Mouse (Mus musculus) midbrain, embryonic 14.5 days (tissue): ENCODE results near the gene Unc5cl. TPM values are rescaled to one million over a fixed set of nuclear protein-coding genes. Genes with fewer than 3 reads are reported as not detected.

Source experiments
- ATAC-seq: fragments of 200-750 bp; cut with Nextera tagmentation; 2 replicates; pipeline ENCODE4 v1.8.0; 2017; ENCODE audit warnings: moderate number of reproducible peaks, moderate library complexity; ENCODE audit not compliant: low FRiP score, low TSS enrichment
- DNase-seq: peaks from one replicate; pipeline ENCODE4 v3.0.0-alpha.2; 2015
- H3K27ac ChIP-seq: fragments of 300-500 bp; sonication (generic); replicated peaks from 2 replicates; pipeline ENCODE4 v1.5.1; 2014; ENCODE audit warnings: mild to moderate bottlenecking, low read depth, low read length, moderate library complexity
- H3K27me3 ChIP-seq: fragments of 300-500 bp; sonication (generic); 2 replicates; pipeline ENCODE4 v1.6.1; 2014; ENCODE audit warnings: low read length, control low read depth, mixed read lengths; ENCODE audit not compliant: control insufficient read depth, insufficient read depth
- H3K36me3 ChIP-seq: fragments of 300-500 bp; sonication (generic); 2 replicates; pipeline ENCODE4 v1.6.1; 2014; ENCODE audit warnings: low read length, control low read depth; ENCODE audit not compliant: control insufficient read depth, insufficient read depth
- H3K4me1 ChIP-seq: fragments of 300-500 bp; sonication (generic); 2 replicates; pipeline ENCODE4 v1.6.1; 2014; ENCODE audit warnings: mild to moderate bottlenecking, antibody characterized with exemption, low read length, control low read depth; ENCODE audit not compliant: control insufficient read depth, insufficient read depth
- H3K4me2 ChIP-seq: fragments of 300-500 bp; sonication (generic); 2 replicates; pipeline ENCODE4 v1.6.1; 2014; ENCODE audit warnings: mild to moderate bottlenecking, low read length, moderate library complexity
- H3K4me3 ChIP-seq: fragments of 300-500 bp; sonication (generic); replicated peaks from 2 replicates; pipeline ENCODE4 v1.5.1; 2014; ENCODE audit warnings: low read depth, low read length
- H3K9ac ChIP-seq: fragments of 300-500 bp; sonication (generic); replicated peaks from 2 replicates; pipeline ENCODE4 v1.6.1; 2014; ENCODE audit warnings: mild to moderate bottlenecking, low read length, moderate library complexity
- H3K9me3 ChIP-seq: fragments of 300-500 bp; sonication (generic); 2 replicates; pipeline ENCODE4 v1.6.1; 2016; ENCODE audit warnings: low read length, control low read depth, mixed read lengths; ENCODE audit not compliant: control insufficient read depth
- WGBS: fragments of 180-500 bp; shearing (Covaris S2); extraction: QIAGEN DNeasy Blood & Tissue Kit; methylation state at CpG from one replicate; pipeline ENCODE4 v1.1.7; 2014; 5-methylcytosine and 5-hydroxymethylcytosine counted together
- polyA plus RNA-seq: library from polyadenylated mRNA; unstranded; fragments of >200 nt; fragmentation: Nextera tagmentation; extraction: Ambion mirVana; gene quantifications from 2 replicates; pipeline ENCODE4 v1.2.1, GENCODE M21; 2014

The Unc5cl gene
- polyA plus RNA-seq, 1 experiment from 2014 or later: 0.53 TPM

DNA sequence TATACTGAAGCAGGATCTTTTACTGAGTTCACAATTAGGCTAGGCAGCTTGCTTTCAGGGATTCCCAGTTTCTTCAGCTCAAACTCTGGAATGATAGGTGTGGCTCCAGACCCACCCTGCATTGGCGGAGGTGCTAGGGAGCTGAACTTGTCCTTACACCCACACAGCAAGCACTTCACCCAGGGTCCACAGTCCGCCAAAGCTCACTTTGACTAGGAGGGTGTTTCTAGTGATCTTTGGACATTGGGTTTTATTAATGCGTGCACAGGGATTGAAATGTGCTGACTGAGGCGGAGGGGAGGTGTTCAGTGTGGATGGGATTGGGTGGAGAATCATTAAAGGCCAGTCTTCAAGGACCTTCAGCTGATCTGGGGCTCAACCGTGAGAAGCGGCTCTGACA lies 93.0 kb downstream of the Unc5cl start:
- H3K4me2 ChIP-seq: no peak overlapping the region
- no peaks in the 10 kb centered on the region for H3K27me3 ChIP-seq
- DNase-seq (no peak), ATAC-seq (no peak)
- H3K9me3 ChIP-seq: no peaks in the 10 kb centered on the region
- no peak overlapping the region for H3K4me3 ChIP-seq
- no peaks in the 10 kb centered on the region for H3K4me1 ChIP-seq
- H3K36me3 ChIP-seq: no peaks in the 10 kb centered on the region
- WGBS: 86% methylated on average over 6 of the region's 6 CpGs
- H3K9ac ChIP-seq: no peak overlapping the region
- no peak overlapping the region for H3K27ac ChIP-seq

DNA sequence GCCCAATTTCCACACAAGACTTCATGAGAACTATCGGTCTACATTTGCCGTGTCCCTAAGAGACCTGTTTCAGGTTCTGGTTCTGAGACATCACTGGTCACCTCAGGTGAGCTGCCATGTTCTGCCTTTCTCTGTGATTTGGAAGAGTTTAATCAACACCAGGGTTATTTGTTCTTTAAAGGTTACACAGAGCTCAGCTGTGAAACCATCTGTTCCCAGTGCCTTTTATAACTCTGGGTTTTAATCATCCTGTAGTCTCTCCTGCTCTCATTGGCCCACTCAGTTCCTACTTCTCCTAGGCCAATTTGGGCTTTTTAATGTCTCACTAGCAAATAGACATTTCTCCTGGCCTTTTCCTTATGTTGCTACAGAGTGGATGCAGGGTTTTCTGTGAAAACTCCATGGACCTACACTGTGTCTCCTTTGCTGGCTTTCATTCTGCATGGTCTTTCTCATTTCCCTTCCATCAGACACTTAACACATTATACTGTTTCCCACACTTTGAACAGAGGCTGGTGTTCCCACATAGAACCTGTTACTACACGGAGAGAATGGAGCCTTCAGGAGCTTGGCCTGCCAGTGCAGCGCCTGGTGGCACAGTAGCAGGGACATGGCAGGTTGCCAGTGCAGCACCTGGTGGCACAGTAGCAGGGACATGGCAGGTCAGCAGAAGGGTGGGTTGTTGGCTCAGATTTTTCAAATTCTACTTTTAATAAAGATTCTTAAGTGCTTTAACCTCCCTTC lies 97.3 kb downstream of the Unc5cl start:
- Histone ChIP-seq H3K4me1 (0 out of 2 replicates have a peak, but pooled peaks cover 3% of the 10 kb centered on the region), H3K4me3 (no peak overlapping the region), H3K36me3 (no peaks in the 10 kb centered on the region), H3K27me3 (no peaks in the 10 kb centered on the region), H3K9me3 (no peaks in the 10 kb centered on the region), H3K27ac (no peak overlapping the region), H3K9ac (no peak overlapping the region), H3K4me2 (no peak overlapping the region)
- no peak for DNase-seq
- no peak for ATAC-seq
- 90% methylated on average over 4 of the region's 4 CpGs for WGBS

DNA sequence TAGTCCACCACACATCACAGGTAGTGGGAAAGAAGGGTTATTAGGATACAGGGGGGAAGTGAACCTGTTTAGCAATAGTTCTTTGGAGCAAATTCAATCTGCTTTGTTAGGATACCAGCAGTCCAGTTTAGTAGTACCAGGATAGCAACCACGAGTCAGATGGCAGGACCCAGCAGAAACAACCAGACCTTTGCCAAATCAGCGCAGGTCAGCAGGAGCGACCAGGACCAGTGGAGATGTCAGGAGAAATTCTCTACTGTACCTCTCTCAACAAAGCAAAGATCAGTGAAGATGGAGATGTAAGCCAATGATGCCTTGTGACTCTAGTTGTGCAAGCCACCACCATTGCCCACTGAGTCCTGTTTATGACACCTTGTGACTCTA lies 97.8 kb downstream of the Unc5cl start:
- H3K4me3 ChIP-seq: no peak overlapping the region
- H3K4me1 ChIP-seq: 0 out of 2 replicates have a peak, but pooled peaks cover 3% of the 10 kb centered on the region
- H3K27ac ChIP-seq: no peak overlapping the region
- H3K9ac ChIP-seq: no peak overlapping the region
- no peaks in the 10 kb centered on the region for H3K9me3 ChIP-seq
- no peak for DNase-seq
- no peaks in the 10 kb centered on the region for H3K27me3 ChIP-seq
- no peak for ATAC-seq
- no peak overlapping the region for H3K4me2 ChIP-seq
- WGBS: 87% methylated on average over 3 of the region's 3 CpGs
- no peaks in the 10 kb centered on the region for H3K36me3 ChIP-seq

DNA sequence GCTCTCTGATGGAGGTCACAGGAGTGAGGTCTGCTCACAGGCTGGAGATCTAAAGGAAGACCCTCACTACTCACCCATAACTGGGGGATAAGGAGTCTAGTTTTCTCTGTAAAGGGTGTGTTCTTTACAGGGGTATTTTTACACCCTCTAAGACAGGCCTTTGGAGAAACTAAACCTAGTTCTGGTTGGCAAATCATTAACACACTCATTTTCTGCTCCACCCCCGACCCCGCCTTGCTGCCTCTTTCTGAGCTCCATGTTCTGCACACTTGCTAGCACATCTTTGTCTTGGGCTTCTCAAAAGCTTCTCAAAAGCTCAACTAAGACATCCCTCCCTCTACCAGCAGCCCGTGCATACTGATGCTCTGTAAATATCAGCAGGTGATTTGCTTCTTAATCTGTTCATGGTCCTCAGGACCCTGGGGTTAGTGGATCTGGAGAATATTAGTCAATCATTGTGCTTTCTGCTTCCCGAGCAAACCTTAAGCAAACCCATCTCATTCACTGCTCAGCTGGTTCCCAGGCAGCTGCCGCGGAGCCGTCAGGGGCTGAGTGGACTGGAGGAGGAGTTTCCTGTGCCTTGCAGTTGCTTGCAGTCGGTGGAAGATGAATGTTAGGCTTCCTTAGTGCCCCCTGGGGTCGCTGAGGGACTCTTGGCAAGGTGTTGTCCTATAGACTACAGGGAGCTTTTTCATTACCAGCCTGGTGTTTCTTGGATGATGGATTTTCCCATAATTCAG lies 101.7 kb downstream of the Unc5cl start:
- no peak for ATAC-seq
- peak; percentile 16 for DNase-seq

DNA sequence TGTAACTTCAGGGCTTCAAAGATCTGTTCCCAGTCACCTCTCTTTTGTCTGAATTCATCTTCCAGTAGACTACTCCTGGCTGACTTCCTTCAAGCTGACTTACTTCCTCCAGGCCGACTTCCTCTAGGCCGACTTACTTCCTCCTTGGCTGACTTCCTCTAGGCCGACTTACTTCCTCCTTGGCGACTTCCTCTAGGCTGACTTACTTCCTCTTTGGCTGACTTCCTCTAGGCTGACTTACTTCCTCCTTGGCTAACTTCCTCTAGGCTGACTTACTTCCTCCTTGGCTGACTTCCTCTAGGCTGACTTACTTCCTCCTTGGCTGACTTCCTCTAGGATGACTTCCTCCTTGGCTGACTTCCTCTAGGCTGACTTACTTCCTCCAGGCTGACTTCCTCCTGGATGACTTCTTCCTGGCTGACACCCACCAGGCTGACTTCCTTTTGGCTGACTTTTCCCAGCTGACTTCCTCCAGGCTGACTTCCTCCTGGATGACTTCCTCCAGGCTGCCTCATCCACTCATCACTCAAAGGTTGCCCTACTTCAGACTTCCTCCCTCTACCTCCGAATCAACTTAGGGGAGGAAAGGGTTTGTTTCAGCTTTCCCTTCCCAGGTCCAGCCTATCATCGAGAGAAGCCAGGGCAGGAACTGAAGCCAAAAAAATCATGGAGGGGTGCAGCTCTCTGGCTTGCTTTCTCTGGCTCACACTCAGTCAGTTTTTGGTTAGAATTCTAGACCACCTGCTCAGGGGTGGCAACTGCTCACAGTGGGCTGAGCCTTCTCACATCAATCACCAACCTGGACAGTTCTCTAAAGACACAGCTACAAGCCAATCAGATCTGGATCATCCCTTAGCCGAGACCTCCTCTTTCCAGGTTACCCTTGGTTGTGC lies 103.4 kb downstream of the Unc5cl start:
- Histone ChIP-seq H3K27ac (no peak overlapping the region), H3K36me3 (no peaks in the 10 kb centered on the region), H3K9ac (no peak overlapping the region), H3K27me3 (no peaks in the 10 kb centered on the region), H3K4me3 (no peak overlapping the region), H3K4me1 (0 out of 2 replicates have a peak, but pooled peaks cover 3% of the 10 kb centered on the region), H3K4me2 (no peak overlapping the region), H3K9me3 (no peaks in the 10 kb centered on the region)
- 92% methylated on average over 7 of the region's 7 CpGs for WGBS
- ATAC-seq: no peak
- DNase-seq: no peak

More for the DNA sequence above, 101.7 kb downstream of the Unc5cl start:
- no peak overlapping the region for H3K9ac ChIP-seq
- 0 out of 2 replicates have a peak, but pooled peaks cover 3% of the 10 kb centered on the region for H3K4me1 ChIP-seq
- no peak overlapping the region for H3K4me2 ChIP-seq
- H3K4me3 ChIP-seq: no peak overlapping the region
- H3K36me3 ChIP-seq: no peaks in the 10 kb centered on the region
- no peaks in the 10 kb centered on the region for H3K27me3 ChIP-seq
- H3K9me3 ChIP-seq: no peaks in the 10 kb centered on the region
- H3K27ac ChIP-seq: no peak overlapping the region
- WGBS: 32% methylated on average over 9 of the region's 9 CpGs

DNA sequence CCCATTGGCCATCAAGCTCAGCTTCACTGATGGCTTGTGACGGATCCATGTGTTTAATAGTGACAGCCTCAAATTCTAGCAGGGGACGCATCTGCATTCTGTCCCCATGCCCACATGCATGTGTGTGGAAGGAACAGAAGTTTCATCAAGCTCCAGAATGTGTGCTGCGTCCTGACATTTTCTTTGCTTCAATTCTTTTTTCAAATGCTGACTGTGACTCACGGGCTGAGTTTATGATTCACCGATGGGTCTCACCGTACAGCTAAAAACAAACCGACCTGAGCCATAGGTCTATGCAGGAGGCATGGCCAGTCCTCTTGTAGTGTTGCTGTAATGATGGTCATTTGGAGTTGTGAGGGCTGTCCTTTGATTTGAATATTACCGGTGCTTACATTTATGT lies 110.2 kb downstream of the Unc5cl start:
- no peak overlapping the region for H3K4me3 ChIP-seq
- no peak overlapping the region for H3K27ac ChIP-seq
- no peaks in the 10 kb centered on the region for H3K36me3 ChIP-seq
- DNase-seq (no peak), ATAC-seq (no peak)
- 94% methylated on average over 8 of the region's 8 CpGs for WGBS
- no peaks in the 10 kb centered on the region for H3K9me3 ChIP-seq
- no peaks in the 10 kb centered on the region for H3K27me3 ChIP-seq
- no peak overlapping the region for H3K4me2 ChIP-seq
- H3K9ac ChIP-seq: no peak overlapping the region
- no peaks in the 10 kb centered on the region for H3K4me1 ChIP-seq

DNA sequence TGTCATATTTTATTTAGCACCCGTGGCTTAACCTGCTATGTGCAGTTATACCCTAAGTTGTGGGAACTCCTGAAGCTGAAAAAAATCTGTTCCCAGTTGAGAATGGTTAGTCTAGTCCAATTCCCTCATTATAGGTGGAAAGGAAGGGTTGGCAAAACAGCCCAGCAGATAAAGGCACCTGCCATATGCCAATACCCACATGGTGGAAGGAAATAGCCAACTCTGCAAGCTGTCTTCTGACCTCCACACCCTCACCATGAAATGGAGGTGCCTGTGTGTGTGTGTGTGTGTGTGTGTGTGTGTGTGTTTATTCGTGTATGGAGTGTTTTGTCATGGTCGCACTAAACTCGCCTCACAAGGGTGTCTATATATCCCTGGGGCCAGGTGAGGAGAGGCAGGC lies 115.0 kb downstream of the Unc5cl start:
- ATAC-seq (no peak), DNase-seq (no peak)
- no peak overlapping the region for H3K27ac ChIP-seq
- H3K4me3 ChIP-seq: no peak overlapping the region
- H3K27me3 ChIP-seq: no peaks in the 10 kb centered on the region
- H3K9ac ChIP-seq: no peak overlapping the region
- WGBS: 80% methylated on average over 4 of the region's 4 CpGs
- no peaks in the 10 kb centered on the region for H3K9me3 ChIP-seq
- no peaks in the 10 kb centered on the region for H3K4me1 ChIP-seq
- no peak overlapping the region for H3K4me2 ChIP-seq
- H3K36me3 ChIP-seq: no peaks in the 10 kb centered on the region

DNA sequence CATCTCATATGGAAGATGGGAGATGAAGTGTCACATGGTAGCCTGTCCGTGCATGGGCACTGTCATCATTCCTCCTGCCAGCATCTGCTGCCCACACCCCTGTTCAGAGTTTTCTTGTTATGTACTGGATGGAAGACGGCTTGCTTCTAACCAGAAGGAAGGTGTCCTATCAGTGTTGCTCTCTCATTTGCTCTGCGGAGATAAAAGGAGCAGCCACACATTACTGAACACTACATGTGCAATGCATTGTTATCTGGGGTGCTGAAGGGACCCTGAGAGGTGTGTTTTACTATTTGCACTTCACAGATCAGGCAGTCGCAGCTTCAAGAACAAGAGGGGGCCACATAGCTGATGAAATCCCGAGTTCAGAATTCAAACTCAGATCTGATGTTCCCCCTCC lies 126.5 kb downstream of the Unc5cl start:
- Histone ChIP-seq H3K4me3 (no peak overlapping the region), H3K27me3 (no peaks in the 10 kb centered on the region), H3K36me3 (no peaks in the 10 kb centered on the region), H3K9me3 (no peaks in the 10 kb centered on the region), H3K27ac (no peak overlapping the region), H3K4me1 (no peaks in the 10 kb centered on the region), H3K4me2 (no peak overlapping the region), H3K9ac (no peak overlapping the region)
- DNase-seq: no peak
- WGBS: 87% methylated on average over 5 of the region's 5 CpGs
- no peak for ATAC-seq
